Mouse (Mus musculus): ENCODE results near the gene Stk11ip. TPM values are rescaled to one million over a fixed set of nuclear protein-coding genes. Genes with fewer than 3 reads are reported as not detected.

Stk11ip gene
- total and polyA plus RNA-seq, 3 experiments = 16.0 to 36.9 (median 17.3) TPM

GRCm38 (mm10) chr1:75561898-75562238 is 40.5 kb downstream of the Stk11ip start:
- in situ Hi-C loops (cut with MboI; ENCODE audit: low pct_ligation_motif_present, low pct_unique_long_range_greater_than_20kb, low sequenced_read_pairs) = loop anchor here (5.0 to 25.0 kb wide), 2 partner anchors 65 to 225 kb away; no protein-coding TSS in a partner anchor
- H3K4me1 ChIP-seq (ENCODE audit: control insufficient read depth in 1 of 2, insufficient read depth in 2 of 2) = peaks cover 11 to 39% of the 10 kb centered on the region in 2 experiments
- dilution Hi-C loops (cut with MboI; ENCODE audit: extremely low pct_ligation_motif_present, extremely low pct_unique_long_range_greater_than_20kb, low sequenced_read_pairs) = no loop called here
- peaks cover 9% of the 10 kb centered on the region for H3K27me3 ChIP-seq (replicated peaks)
- H3K27ac ChIP-seq (ENCODE audit: insufficient read depth, low read depth) = no peak overlapping the region
- no peaks in the 10 kb centered on the region for H3K79me2 ChIP-seq (replicated peaks; ENCODE audit: control insufficient read depth, extremely low read depth, insufficient read depth, poor library complexity, severe bottlenecking)
- H3K4me3 ChIP-seq (replicated peaks in 1 of 3; ENCODE audit: low read depth in 2 of 3, low read length in 2 of 3, poor library complexity in 1 of 3) = no peak overlapping the region
- H3K4me2 ChIP-seq (ENCODE audit: insufficient read depth, low read depth, poor library complexity, severe bottlenecking) = no peak overlapping the region
- TF ChIP-seq POLR2A (IDR thresholded peaks at IDR 0.05; ENCODE audit: low read depth, low read length) (no peak), UBTF (IDR thresholded peaks at IDR 0.05; ENCODE audit: low read depth, low read length) (no peak), POLR2AphosphoS2 (IDR thresholded peaks at IDR 0.05; ENCODE audit: low read depth, low read length) (no peak), MAFK (IDR thresholded peaks at IDR 0.05; ENCODE audit: insufficient replicate concordance, low read length) (no peak), ZKSCAN1 (IDR thresholded peaks at IDR 0.05; ENCODE audit: borderline replicate concordance, low read depth, low read length) (no peak), SIN3A (IDR thresholded peaks at IDR 0.05; ENCODE audit: low read length) (no peak)
- DNase-seq (ENCODE audit: extremely low read depth) = no peak
- H3K9me3 ChIP-seq (replicated peaks; ENCODE audit: low read length) = peaks cover 16% of the 10 kb centered on the region
- no peaks in the 10 kb centered on the region for H3K36me3 ChIP-seq (replicated peaks in 1 of 2; ENCODE audit: control insufficient read depth in 1 of 2, insufficient read depth in 1 of 2, low read length in 1 of 2)
- H3K9ac ChIP-seq (ENCODE audit: insufficient read depth, low read depth) = no peak overlapping the region

- dilution Hi-C loops (cut with MboI; ENCODE audit: extremely low pct_ligation_motif_present, extremely low pct_unique_long_range_greater_than_20kb, low sequenced_read_pairs) (no loop called here), in situ Hi-C loops (cut with MboI; ENCODE audit: low pct_ligation_motif_present, low pct_unique_long_range_greater_than_20kb, low sequenced_read_pairs) (loop anchor here (5.0 to 25.0 kb wide), 2 partner anchors 67 to 227 kb away; no protein-coding TSS in a partner anchor)
- Histone ChIP-seq H3K27me3 (replicated peaks) (peaks cover 2% of the 10 kb centered on the region), H3K4me3 (replicated peaks in 1 of 3; ENCODE audit: low read depth in 2 of 3, low read length in 2 of 3, poor library complexity in 1 of 3) (no peak overlapping the region), H3K9me3 (replicated peaks; ENCODE audit: low read length) (peaks cover 16% of the 10 kb centered on the region), H3K36me3 (replicated peaks in 1 of 2; ENCODE audit: control insufficient read depth in 1 of 2, insufficient read depth in 1 of 2, low read length in 1 of 2) (no peaks in the 10 kb centered on the region), H3K27ac (ENCODE audit: insufficient read depth, low read depth) (no peak overlapping the region), H3K4me1 (ENCODE audit: control insufficient read depth in 1 of 2, insufficient read depth in 2 of 2) (peaks cover 10 to 35% of the 10 kb centered on the region in 2 experiments), H3K79me2 (replicated peaks; ENCODE audit: control insufficient read depth, extremely low read depth, insufficient read depth, poor library complexity, severe bottlenecking) (no peaks in the 10 kb centered on the region), H3K9ac (ENCODE audit: insufficient read depth, low read depth) (no peak overlapping the region), H3K4me2 (ENCODE audit: insufficient read depth, low read depth, poor library complexity, severe bottlenecking) (no peak overlapping the region)
- TF ChIP-seq BHLHE40 (IDR thresholded peaks at IDR 0.05; ENCODE audit: low read depth, low read length) = no peak
- no peak for TF ChIP-seq TCF12 (IDR thresholded peaks at IDR 0.05; ENCODE audit: low read depth, low read length)
- no peak for TF ChIP-seq ETS1 (conservative IDR thresholded peaks at IDR 0.05; ENCODE audit: low read depth, low read length)
- no peak for TF ChIP-seq POLR2A (IDR thresholded peaks at IDR 0.05; ENCODE audit: low read depth, low read length)
- TF ChIP-seq MXI1 (IDR thresholded peaks at IDR 0.05; ENCODE audit: low read depth, low read length) = no peak
- no peak for TF ChIP-seq CTCF (conservative IDR thresholded peaks at IDR 0.05 in 1 of 2, IDR thresholded peaks at IDR 0.05 in 1 of 2; ENCODE audit: low read depth in 2 of 2, low read length in 2 of 2)
- no peak for TF ChIP-seq JUND (conservative IDR thresholded peaks at IDR 0.05; ENCODE audit: low read depth, low read length)
- no peak for TF ChIP-seq ELF1 (IDR thresholded peaks at IDR 0.05; ENCODE audit: low read depth, low read length)
- TF ChIP-seq MAFK (IDR thresholded peaks at IDR 0.05; ENCODE audit: insufficient replicate concordance, low read length) = no peak
- TF ChIP-seq ZMIZ1 (IDR thresholded peaks at IDR 0.05; ENCODE audit: low read depth, low read length) = no peak
- TF ChIP-seq MEF2A (IDR thresholded peaks at IDR 0.05; ENCODE audit: borderline replicate concordance, low read depth, low read length) = no peak
- no peak for TF ChIP-seq MYC (IDR thresholded peaks at IDR 0.05; ENCODE audit: low read depth, low read length)
- TF ChIP-seq EP300 (IDR thresholded peaks at IDR 0.05; ENCODE audit: low read length) = no peak
- no peak for TF ChIP-seq PAX5 (IDR thresholded peaks at IDR 0.05; ENCODE audit: low read length)
- no peak for TF ChIP-seq NELFE (IDR thresholded peaks at IDR 0.05; ENCODE audit: low read depth, low read length)
- no peak for TF ChIP-seq UBTF (IDR thresholded peaks at IDR 0.05; ENCODE audit: low read depth, low read length)
- no peak for TF ChIP-seq ZKSCAN1 (IDR thresholded peaks at IDR 0.05; ENCODE audit: borderline replicate concordance, low read depth, low read length)
- TF ChIP-seq ZNF384 (IDR thresholded peaks at IDR 0.05; ENCODE audit: low read depth, low read length) = no peak
- no peak for TF ChIP-seq POLR2AphosphoS2 (IDR thresholded peaks at IDR 0.05; ENCODE audit: low read depth, low read length)
- TF ChIP-seq SIN3A (IDR thresholded peaks at IDR 0.05; ENCODE audit: low read length) = no peak
- DNase-seq (ENCODE audit: extremely low read depth) = no peak
These were observed 42.8 kb downstream of the Stk11ip start for GRCm38 (mm10) chr1:75564102-75564501.
